Mouse (Mus musculus) stomach, postnatal 0 days (tissue): ENCODE data around the gene Csnk2b.

Source experiments
- CTCF ChIP-seq: IDR thresholded peaks from 2 replicates; pipeline ENCODE4 v1.5.1; 2016; ENCODE audit warnings: antibody characterized with exemption, low read depth, mild to moderate bottlenecking, moderate library complexity
- EP300 ChIP-seq: optimal IDR thresholded peaks from 2 replicates; pipeline ENCODE3; 2016; ENCODE audit warnings: antibody characterized with exemption

DNA sequence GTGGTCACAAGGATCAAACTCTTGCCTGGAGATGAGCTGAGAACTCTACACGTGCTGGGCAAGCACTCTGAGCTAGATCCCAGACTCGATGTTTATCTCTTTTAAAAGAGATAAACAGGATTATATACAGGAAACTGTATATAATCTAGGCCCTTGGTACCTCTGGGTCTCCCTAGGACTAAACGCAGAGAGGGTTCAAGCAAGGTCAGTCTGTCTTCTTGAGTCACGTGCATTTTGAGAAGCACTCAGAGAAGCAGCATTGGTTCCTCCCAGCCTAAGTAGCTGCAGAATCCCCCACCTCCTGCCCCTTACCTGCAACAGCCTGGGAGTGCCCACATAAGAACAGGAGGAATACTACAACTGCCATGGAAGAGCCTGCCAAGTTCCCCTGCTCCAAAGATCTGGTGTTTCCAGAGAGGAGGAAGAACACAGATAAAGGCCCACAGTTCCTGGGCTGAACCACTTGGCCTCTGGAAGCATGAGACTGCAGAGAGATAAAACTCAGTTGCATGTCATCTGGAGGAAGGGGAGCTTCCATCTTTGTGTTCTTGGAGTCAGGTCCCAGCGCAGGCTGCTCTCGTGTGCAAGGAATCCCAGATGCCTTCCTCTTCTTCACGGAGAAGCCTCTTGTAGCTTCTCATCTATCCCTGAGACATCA is 36.5 kb downstream of the Csnk2b start, which contains the start of gene Ly6g6f:
- TF ChIP-seq CTCF = no peak
- no peak for TF ChIP-seq EP300
